27 mouse cellular contexts compared by ENCODE assay signal in genomic region chr14:38576796-38577195, GRCm38 (mm10).
"Had no signal": no experiment of that assay in that cellular context is flagged by ENCODE, and none has a peak within 500 bp of the region (broad histone marks: within the 10 kb centered on the region; RNA-seq: fewer than 3 reads in every experiment).

No protein-coding gene starts in this region.

- H3K4me3 ChIP-seq: embryonic facial prominence, embryonic 10.5 days; embryonic facial prominence, embryonic 12.5 days; embryonic facial prominence, embryonic 13.5 days; embryonic facial prominence, embryonic 15.5 days; erythroblast, embryonic 14.5 days; forebrain, embryonic 10.5 days; forebrain, embryonic 12.5 days; forebrain, embryonic 13.5 days; forebrain, embryonic 15.5 days; gastrocnemius, adult 2 months; heart, adult 2 months had no signal

- DNase-seq: cerebellum, adult 9-10 months; cerebellum, adult 9-11 months; cerebellum, postnatal 10 days; cerebellum, postnatal 14 days; cerebellum, postnatal 25 days; cerebellum, postnatal 36 days; embryo, embryonic 11 days; forebrain, postnatal 0 days; gastrocnemius, adult 2 months; gastrocnemius, postnatal 10 days; gastrocnemius, postnatal 14 days; gastrocnemius, postnatal 25 days; gastrocnemius, postnatal 36 days; heart, adult 11 months; heart, adult 18-20 months; heart, adult 2 months had no signal

- H3K4me2 ChIP-seq: embryonic facial prominence, embryonic 12.5 days; embryonic facial prominence, embryonic 13.5 days; embryonic facial prominence, embryonic 15.5 days; forebrain, embryonic 12.5 days; forebrain, embryonic 13.5 days; forebrain, embryonic 15.5 days had no signal

- H3K9me3 ChIP-seq: embryonic facial prominence, embryonic 10.5 days; embryonic facial prominence, embryonic 12.5 days; embryonic facial prominence, embryonic 13.5 days; embryonic facial prominence, embryonic 15.5 days; forebrain, embryonic 10.5 days; forebrain, embryonic 12.5 days; forebrain, embryonic 13.5 days; forebrain, embryonic 15.5 days had no signal

- ATAC-seq: forebrain, embryonic 13.5 days; forebrain, embryonic 14.5 days; forebrain, embryonic 15.5 days; forebrain, embryonic 16.5 days; forebrain, postnatal 0 days had no signal

- H3K36me3 ChIP-seq: embryonic facial prominence, embryonic 10.5 days; embryonic facial prominence, embryonic 12.5 days; embryonic facial prominence, embryonic 13.5 days; embryonic facial prominence, embryonic 15.5 days; forebrain, embryonic 10.5 days; forebrain, embryonic 12.5 days; forebrain, embryonic 15.5 days had no signal

- H3K4me1 ChIP-seq: embryonic facial prominence, embryonic 10.5 days; embryonic facial prominence, embryonic 12.5 days; embryonic facial prominence, embryonic 13.5 days; embryonic facial prominence, embryonic 15.5 days; forebrain, embryonic 10.5 days; forebrain, embryonic 12.5 days; forebrain, embryonic 13.5 days; forebrain, embryonic 15.5 days had no signal

- H3K27me3 ChIP-seq: embryonic facial prominence, embryonic 12.5 days; embryonic facial prominence, embryonic 13.5 days; embryonic facial prominence, embryonic 15.5 days; forebrain, embryonic 12.5 days; forebrain, embryonic 13.5 days; forebrain, embryonic 15.5 days had no signal

- H3K27ac ChIP-seq: embryonic facial prominence, embryonic 10.5 days; embryonic facial prominence, embryonic 12.5 days; embryonic facial prominence, embryonic 13.5 days; embryonic facial prominence, embryonic 15.5 days; forebrain, embryonic 10.5 days; forebrain, embryonic 12.5 days; forebrain, embryonic 13.5 days; forebrain, embryonic 15.5 days; gastrocnemius, adult 2 months; heart, adult 2 months had no signal

- H3K9ac ChIP-seq: embryonic facial prominence, embryonic 12.5 days; embryonic facial prominence, embryonic 13.5 days; embryonic facial prominence, embryonic 15.5 days; forebrain, embryonic 12.5 days; forebrain, embryonic 13.5 days; forebrain, embryonic 15.5 days; forebrain, postnatal 0 days had no signal
